Mouse (Mus musculus) embryonic fibroblast, embryonic 13.5 days (primary cell): ENCODE measurements around the gene Tom1l2.

Experiments
- CTCF ChIP-seq: IDR thresholded peaks from 2 replicates; pipeline ENCODE4 v1.5.1; 2011; ENCODE audit warnings: mild to moderate bottlenecking, control low read depth, low read length, moderate library complexity, borderline replicate concordance; ENCODE audit not compliant: insufficient read depth
- POLR2A ChIP-seq: IDR thresholded peaks from 2 replicates; pipeline ENCODE4 v1.6.1; 2011; ENCODE audit warnings: low read depth, mild to moderate bottlenecking, control low read depth, low read length, moderate library complexity

GRCm38 (mm10) chr11:60176975-60177657 is 175.6 kb downstream of the Tom1l2 start:
- TF ChIP-seq CTCF (no peak), POLR2A (no peak)
